Mouse (Mus musculus) heart, embryonic 10.5 days (tissue): ENCODE measurements around the gene Wdfy3. TPM values are rescaled to one million over a fixed set of nuclear protein-coding genes. Genes with fewer than 3 reads are reported as not detected.
A peak's percentile ranks its signal among the peaks of the same experiment; 100 is the strongest.

Experiments
- DNase-seq: peaks from one replicate; pipeline ENCODE4 v3.0.0-alpha.2; 2017; ENCODE audit warnings: low spot score
- H3K27ac ChIP-seq: fragments of 300-500 bp; sonication (generic); 2 replicates; pipeline ENCODE4 v1.5.1; 2016; ENCODE audit warnings: mild to moderate bottlenecking
- H3K27me3 ChIP-seq: fragments of 300-500 bp; sonication (generic); 2 replicates; pipeline ENCODE4 v1.6.1; 2016; ENCODE audit warnings: mild to moderate bottlenecking; ENCODE audit not compliant: poor library complexity, insufficient read depth, severe bottlenecking
- H3K36me3 ChIP-seq: fragments of 300-500 bp; sonication (generic); 2 replicates; pipeline ENCODE4 v1.6.1; 2016; ENCODE audit warnings: mild to moderate bottlenecking, moderate library complexity
- H3K4me1 ChIP-seq: fragments of 300-500 bp; sonication (generic); 2 replicates; pipeline ENCODE4 v1.6.1; 2016; ENCODE audit warnings: mild to moderate bottlenecking
- H3K4me3 ChIP-seq: fragments of 300-500 bp; sonication (generic); 2 replicates; pipeline ENCODE4 v1.5.1; 2016; ENCODE audit warnings: mild to moderate bottlenecking, moderate library complexity
- H3K9me3 ChIP-seq: fragments of 300-500 bp; sonication (generic); 2 replicates; pipeline ENCODE4 v1.6.1; 2016; ENCODE audit warnings: mild to moderate bottlenecking, moderate library complexity
- WGBS: fragments of 180-500 bp; shearing (Covaris S2); methylation state at CpG from one replicate; pipeline ENCODE4 v1.1.7; 2016; 5-methylcytosine and 5-hydroxymethylcytosine counted together
- polyA plus RNA-seq: library from polyadenylated mRNA; unstranded; fragments of >200 nt; fragmentation: Nextera tagmentation; extraction: Ambion mirVana; gene quantifications from 2 replicates; pipeline ENCODE4 v1.2.1, GENCODE M21; 2016

The Wdfy3 gene
- polyA plus RNA-seq, 1 experiment from 2014 or later = 14.4 TPM

GRCm38 (mm10) chr5:102071241-102071640 lies 1.5 kb upstream of the Wdfy3 start:
- Histone ChIP-seq H3K27ac (no peak overlapping the region), H3K9me3 (no peaks in the 10 kb centered on the region), H3K27me3 (no peaks in the 10 kb centered on the region), H3K36me3 (peaks cover 5% of the 10 kb centered on the region; the same call in 1 of the 2 replicates), H3K4me1 (peaks cover 17% of the 10 kb centered on the region), H3K4me3 (no peak overlapping the region)
- 61% methylated on average over 3 of the region's 3 CpGs for WGBS
- DNase-seq = no peak

- H3K36me3 ChIP-seq = peaks cover 5% of the 10 kb centered on the region; the same call in 1 of the 2 replicates
- H3K27me3 ChIP-seq = no peaks in the 10 kb centered on the region
- peaks cover 17% of the 10 kb centered on the region for H3K4me1 ChIP-seq
- 44% methylated on average over 4 of the region's 4 CpGs for WGBS
- no peak for DNase-seq
- H3K9me3 ChIP-seq = no peaks in the 10 kb centered on the region
- no peak overlapping the region; the same call in 1 of the 2 replicates for H3K4me3 ChIP-seq
- no peak overlapping the region; the same call in 1 of the 2 replicates for H3K27ac ChIP-seq
Observed at GRCm38 (mm10) chr5:102070788-102071187, 1.1 kb upstream of the Wdfy3 start.

- Histone ChIP-seq H3K27me3 (no peaks in the 10 kb centered on the region), H3K4me1 (peaks cover 17% of the 10 kb centered on the region), H3K27ac (peak overlapping the region; percentile 99), H3K36me3 (peaks cover 5% of the 10 kb centered on the region; the same call in 1 of the 2 replicates), H3K4me3 (peak overlapping the region; percentile 97), H3K9me3 (no peaks in the 10 kb centered on the region)
- DNase-seq = no peak
- WGBS = 13% methylated on average over 6 of the region's 6 CpGs
Observed at GRCm38 (mm10) chr5:102070414-102070768, 670 bp upstream of the Wdfy3 start.

- Histone ChIP-seq H3K9me3 (no peaks in the 10 kb centered on the region), H3K4me1 (peaks cover 19% of the 10 kb centered on the region), H3K27ac (peak overlapping the region; percentile 99), H3K27me3 (no peaks in the 10 kb centered on the region), H3K36me3 (peaks cover 7% of the 10 kb centered on the region; the same call in 1 of the 2 replicates), H3K4me3 (peak overlapping the region; percentile 97)
- WGBS = under 1% methylated on average over 87 of the region's 92 CpGs
- peak; percentile 81 for DNase-seq
Observed at GRCm38 (mm10) chr5:102069051-102069766, 512 bp downstream of the Wdfy3 start.

- DNase-seq = no peak
- Histone ChIP-seq H3K36me3 (peaks cover 7% of the 10 kb centered on the region; the same call in 1 of the 2 replicates), H3K9me3 (no peaks in the 10 kb centered on the region), H3K27ac (no peak overlapping the region), H3K4me3 (no peak overlapping the region), H3K4me1 (peaks cover 40% of the 10 kb centered on the region), H3K27me3 (no peaks in the 10 kb centered on the region)
- WGBS = 93% methylated on average over 6 of the region's 6 CpGs
Observed at GRCm38 (mm10) chr5:102066458-102066857, 3.3 kb downstream of the Wdfy3 start.

- Histone ChIP-seq H3K36me3 (peaks cover 8% of the 10 kb centered on the region; the same call in 1 of the 2 replicates), H3K4me3 (no peak overlapping the region), H3K9me3 (no peaks in the 10 kb centered on the region), H3K4me1 (peaks cover 35% of the 10 kb centered on the region), H3K27ac (peak overlapping the region; percentile 56; the same call in 1 of the 2 replicates), H3K27me3 (no peaks in the 10 kb centered on the region)
- 58% methylated on average over 18 of the region's 18 CpGs for WGBS
- DNase-seq = no peak
Observed at GRCm38 (mm10) chr5:102063013-102063752, 6.5 kb downstream of the Wdfy3 start.

- H3K27me3 ChIP-seq = no peaks in the 10 kb centered on the region
- no peaks in the 10 kb centered on the region for H3K9me3 ChIP-seq
- no peak for DNase-seq
- no peak overlapping the region for H3K4me3 ChIP-seq
- 44% methylated on average over 5 of the region's 5 CpGs for WGBS
- peak overlapping the region; percentile 8; the same call in 1 of the 2 replicates for H3K27ac ChIP-seq
- H3K4me1 ChIP-seq = peaks cover 30% of the 10 kb centered on the region
- 0 out of 2 replicates have a peak, but pooled peaks cover 7% of the 10 kb centered on the region for H3K36me3 ChIP-seq
Observed at GRCm38 (mm10) chr5:102061816-102062215, 7.9 kb downstream of the Wdfy3 start.

GRCm38 (mm10) chr5:102055946-102056345 lies 13.8 kb downstream of the Wdfy3 start:
- Histone ChIP-seq H3K4me1 (peaks cover 28% of the 10 kb centered on the region), H3K27ac (no peak overlapping the region), H3K36me3 (0 out of 2 replicates have a peak, but pooled peaks cover 7% of the 10 kb centered on the region), H3K4me3 (no peak overlapping the region), H3K9me3 (no peaks in the 10 kb centered on the region), H3K27me3 (no peaks in the 10 kb centered on the region)
- WGBS = 64% methylated on average over 7 of the region's 7 CpGs
- DNase-seq = no peak

GRCm38 (mm10) chr5:102055130-102055641 lies 14.5 kb downstream of the Wdfy3 start:
- H3K4me1 ChIP-seq = peaks cover 28% of the 10 kb centered on the region
- H3K36me3 ChIP-seq = 0 out of 2 replicates have a peak, but pooled peaks cover 7% of the 10 kb centered on the region
- H3K27me3 ChIP-seq = no peaks in the 10 kb centered on the region
- 46% methylated on average over 3 of the region's 3 CpGs for WGBS
- H3K9me3 ChIP-seq = no peaks in the 10 kb centered on the region
- no peak for DNase-seq
- H3K4me3 ChIP-seq = no peak overlapping the region
- no peak overlapping the region; the same call in 1 of the 2 replicates for H3K27ac ChIP-seq

- no peak overlapping the region; the same call in 1 of the 2 replicates for H3K27ac ChIP-seq
- DNase-seq = no peak
- 77% methylated on average over 11 of the region's 11 CpGs for WGBS
Observed at GRCm38 (mm10) chr5:102054511-102055093, 15.1 kb downstream of the Wdfy3 start.

GRCm38 (mm10) chr5:102052906-102053305 lies 16.8 kb downstream of the Wdfy3 start:
- H3K4me1 ChIP-seq = peaks cover 28% of the 10 kb centered on the region
- no peak overlapping the region for H3K27ac ChIP-seq
- no peak for DNase-seq
- H3K4me3 ChIP-seq = no peak overlapping the region
- no peaks in the 10 kb centered on the region for H3K9me3 ChIP-seq
- 0 out of 2 replicates have a peak, but pooled peaks cover 4% of the 10 kb centered on the region for H3K36me3 ChIP-seq
- no peaks in the 10 kb centered on the region for H3K27me3 ChIP-seq
- 81% methylated on average over 6 of the region's 6 CpGs for WGBS

More at GRCm38 (mm10) chr5:102054511-102055093, 15.1 kb downstream of the Wdfy3 start:
- no peaks in the 10 kb centered on the region for H3K9me3 ChIP-seq
- peaks cover 28% of the 10 kb centered on the region for H3K4me1 ChIP-seq
- no peak overlapping the region for H3K4me3 ChIP-seq
- H3K36me3 ChIP-seq = 0 out of 2 replicates have a peak, but pooled peaks cover 7% of the 10 kb centered on the region
- H3K27me3 ChIP-seq = no peaks in the 10 kb centered on the region

- Histone ChIP-seq H3K27ac (no peak overlapping the region), H3K36me3 (0 out of 2 replicates have a peak, but pooled peaks cover 4% of the 10 kb centered on the region), H3K9me3 (no peaks in the 10 kb centered on the region), H3K4me1 (peaks cover 28% of the 10 kb centered on the region), H3K4me3 (no peak overlapping the region), H3K27me3 (no peaks in the 10 kb centered on the region)
- DNase-seq = no peak
- WGBS = 90% methylated on average over 4 of the region's 4 CpGs
Observed at GRCm38 (mm10) chr5:102052465-102052864, 17.3 kb downstream of the Wdfy3 start.
